Mouse (Mus musculus): ENCODE measurements at regions not wholly inside any gene's neighbourhood (a gene's known extent, or its start where the extent isn't known, plus 50 kb on each side); places are given as distances from the start of the nearest gene placed in this dataset.
"Not testable (repeated sequence)": the region's sequence is repeated elsewhere in the genome, so short reads cannot be mapped to it uniquely, and the experiment has no call there.

- no peak for DNase-seq (ENCODE audit: low spot score)
These were observed 385.3 kb upstream of the Tnc start for GRCm38 (mm10) chr4:64432097-64432496.

DNA sequence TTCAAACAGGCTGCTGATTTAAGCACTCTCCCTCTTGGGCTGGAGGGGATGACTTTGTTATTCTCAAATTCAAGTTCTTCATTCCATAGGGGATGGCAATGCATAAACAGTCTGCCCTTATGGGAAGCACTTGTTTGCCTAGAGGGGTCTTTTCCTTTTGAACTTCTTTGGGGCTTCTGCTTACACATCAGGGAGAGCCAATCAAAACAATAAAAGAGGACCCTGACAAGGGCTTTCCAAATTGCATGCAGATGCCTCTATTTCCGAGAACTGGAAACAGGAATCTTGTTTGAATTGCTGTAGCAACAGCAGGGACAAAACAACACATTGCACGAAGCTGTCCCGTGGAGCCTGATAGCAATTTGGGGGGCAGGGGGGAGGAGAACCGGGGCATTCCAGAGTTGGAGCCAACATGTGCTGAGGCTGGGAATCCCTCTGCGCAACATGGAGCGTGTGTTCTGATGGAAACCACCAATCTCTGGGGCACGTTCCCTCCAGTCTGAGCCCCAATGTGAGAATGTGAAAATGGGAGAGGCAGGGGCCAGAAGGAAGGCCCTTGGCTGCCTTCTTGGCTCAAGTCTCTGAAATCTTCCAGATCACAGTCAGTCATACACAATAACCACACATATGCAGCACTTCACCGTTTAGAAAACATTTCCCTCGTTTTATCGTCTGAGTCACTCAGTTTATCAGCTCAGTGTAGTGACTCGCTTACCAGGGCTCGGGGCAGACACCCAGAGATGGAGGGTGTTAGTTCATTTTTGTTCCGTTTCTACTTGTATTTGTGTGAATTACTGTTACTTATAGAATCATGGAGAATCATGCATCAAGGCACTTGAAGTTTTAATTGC lies 391.2 kb upstream of the Tnc start:
- DNase-seq (ENCODE audit: low spot score): no peak

GRCm38 (mm10) chr4:64451442-64451841 lies 404.6 kb upstream of the Tnc start:
- DNase-seq (ENCODE audit: low spot score): no peak

DNA sequence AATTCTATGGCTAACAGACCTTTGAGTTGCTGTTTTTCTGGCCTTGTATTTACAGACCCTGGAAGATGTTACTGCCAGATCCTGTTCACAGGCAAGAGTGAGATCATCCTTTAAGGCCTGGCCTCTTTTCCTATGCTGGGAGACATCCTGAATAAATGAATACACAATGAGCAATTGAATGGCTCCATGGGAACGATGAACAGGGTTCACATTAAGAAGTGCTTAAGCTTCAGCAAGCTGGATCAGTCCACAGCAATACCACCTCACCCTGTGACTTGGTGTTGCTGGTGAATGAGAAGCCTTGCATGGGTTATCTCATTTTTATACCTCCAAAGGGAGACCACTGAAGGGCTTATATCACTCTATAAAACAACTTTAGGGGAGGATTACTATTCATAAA lies 405.1 kb upstream of the Tnc start:
- no peak for DNase-seq (ENCODE audit: low spot score)

- no peak for DNase-seq (ENCODE audit: low spot score)
These were observed 445.6 kb upstream of the Tnc start for GRCm38 (mm10) chr4:64492260-64492962.

DNA sequence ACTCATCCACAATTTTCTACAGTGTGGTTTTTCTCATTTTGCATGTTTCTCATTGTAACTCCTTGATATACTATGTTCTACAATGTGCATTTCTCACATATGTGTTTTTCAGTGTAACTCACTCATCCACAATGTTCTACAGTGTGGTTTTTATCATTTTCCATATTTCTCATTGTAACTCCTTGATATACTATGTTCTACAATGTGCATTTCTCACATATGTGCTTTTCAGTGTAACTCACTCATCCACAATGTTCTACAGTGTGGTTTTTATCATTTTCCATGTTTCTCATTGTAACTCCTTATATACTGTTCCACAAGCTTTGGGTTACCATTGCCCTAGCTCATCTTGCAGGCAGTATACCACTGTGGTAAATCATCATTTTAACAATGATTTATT lies 450.9 kb upstream of the Tnc start:
- not testable (repeated sequence) for DNase-seq (ENCODE audit: low spot score)

- DNase-seq (ENCODE audit: low spot score): no peak
These were observed 454.0 kb upstream of the Tnc start for GRCm38 (mm10) chr4:64500635-64501395.

GRCm38 (mm10) chr4:64521883-64522282 lies 475.1 kb upstream of the Tnc start:
- DNase-seq (ENCODE audit: low spot score): no peak

DNA sequence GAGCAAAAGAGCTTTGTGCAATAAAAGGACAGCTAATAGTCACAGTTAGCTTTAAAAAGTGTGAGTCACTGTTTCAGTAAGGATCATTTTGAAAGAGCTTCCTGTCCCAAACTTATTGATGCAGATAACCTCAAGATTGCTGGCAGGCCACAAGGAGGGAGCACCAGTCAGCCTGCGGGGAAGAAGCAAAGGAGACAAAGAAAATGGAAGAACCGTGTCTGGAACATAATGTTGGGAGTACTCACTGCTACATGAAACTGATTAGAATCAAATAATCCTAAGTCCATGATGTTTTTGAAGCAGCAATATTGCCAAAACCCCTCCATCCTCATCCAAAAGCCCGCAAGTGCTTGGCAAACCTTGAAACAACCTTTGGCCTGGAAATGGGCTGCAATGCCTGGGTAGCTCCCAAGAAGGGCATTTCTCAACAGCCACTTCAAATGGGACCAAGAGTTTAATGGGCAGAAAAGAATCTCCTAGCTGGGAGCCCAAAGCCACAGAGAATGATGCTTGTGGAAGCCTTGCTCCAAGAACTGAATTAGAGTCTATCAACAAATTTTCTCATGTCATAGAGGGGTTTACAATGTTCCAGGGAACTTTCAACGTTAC lies 481.0 kb upstream of the Tnc start:
- DNase-seq (ENCODE audit: low spot score): no peak

DNA sequence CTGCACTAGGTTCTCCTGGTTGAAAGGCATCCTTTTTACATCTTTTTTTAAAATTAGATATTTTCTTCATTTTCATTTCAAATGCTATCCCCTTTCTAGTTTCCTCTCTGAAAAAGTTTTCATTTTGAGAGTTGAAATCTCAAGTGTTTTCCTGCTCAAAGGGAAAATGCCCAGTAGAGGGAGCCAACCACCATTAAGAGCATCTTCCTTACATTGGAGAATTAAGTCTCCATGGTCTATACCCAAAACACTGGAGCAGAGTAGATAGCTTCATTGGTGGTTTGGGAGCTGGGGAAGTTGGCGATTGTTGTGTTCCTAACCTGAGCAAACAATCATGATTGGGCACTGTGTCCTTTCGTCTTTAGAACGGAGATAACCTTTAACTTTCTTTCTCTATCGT lies 483.8 kb upstream of the Tnc start:
- no peak for DNase-seq (ENCODE audit: low spot score)

DNA sequence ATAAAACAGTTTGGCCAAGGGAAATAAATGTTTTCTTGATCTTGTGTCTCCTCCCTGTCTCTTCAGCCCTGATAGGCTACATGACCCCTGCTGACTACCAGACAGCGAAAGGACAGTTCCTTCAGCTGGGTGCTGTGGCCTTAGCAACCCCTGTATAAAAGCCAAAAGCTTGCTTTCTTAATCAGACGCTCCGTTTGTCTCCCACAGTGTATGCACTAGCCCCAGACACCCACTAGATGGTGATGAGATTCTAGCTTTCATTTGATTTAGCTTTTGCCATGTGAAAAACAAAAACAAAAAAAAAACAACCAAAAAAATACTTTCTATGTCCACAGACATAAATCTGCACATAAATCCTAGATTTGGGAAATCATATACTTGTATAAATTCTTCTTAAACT lies 486.2 kb upstream of the Tnc start:
- no peak for DNase-seq (ENCODE audit: low spot score)

GRCm38 (mm10) chr4:64535554-64536253 lies 488.9 kb upstream of the Tnc start:
- DNase-seq (ENCODE audit: low spot score): no peak

GRCm38 (mm10) chr4:64538009-64538408 lies 491.2 kb upstream of the Tnc start:
- no peak for DNase-seq (ENCODE audit: low spot score)

DNA sequence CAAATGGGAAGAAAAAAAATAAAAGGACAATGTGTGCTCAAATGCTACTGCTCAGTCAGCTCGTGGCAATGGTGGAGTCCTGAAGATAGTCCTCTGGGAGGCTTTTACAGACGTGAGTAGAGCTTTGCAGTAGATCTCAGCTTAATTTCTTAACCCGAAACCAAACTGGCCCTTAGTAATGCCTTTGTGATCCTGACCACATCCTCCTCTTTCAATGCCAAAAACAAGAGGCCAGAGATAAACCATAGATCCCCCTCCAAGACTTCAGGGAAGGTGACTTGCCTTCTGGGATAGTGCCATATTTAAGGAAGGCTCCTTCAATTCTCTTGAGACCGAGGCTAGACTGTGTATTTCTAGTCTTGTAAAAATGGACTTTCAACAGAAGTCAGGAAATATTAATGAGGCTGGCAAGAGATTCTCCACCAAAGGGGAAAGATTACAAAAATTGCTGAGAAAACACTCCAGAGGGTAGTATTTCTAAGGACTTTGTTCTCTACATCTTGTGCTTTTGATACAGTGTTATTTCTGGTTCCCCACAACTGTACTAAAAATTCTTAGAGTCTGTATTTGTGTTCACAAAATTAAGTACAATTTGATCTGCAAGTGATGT lies 497.9 kb upstream of the Tnc start:
- no peak for DNase-seq (ENCODE audit: low spot score)

DNA sequence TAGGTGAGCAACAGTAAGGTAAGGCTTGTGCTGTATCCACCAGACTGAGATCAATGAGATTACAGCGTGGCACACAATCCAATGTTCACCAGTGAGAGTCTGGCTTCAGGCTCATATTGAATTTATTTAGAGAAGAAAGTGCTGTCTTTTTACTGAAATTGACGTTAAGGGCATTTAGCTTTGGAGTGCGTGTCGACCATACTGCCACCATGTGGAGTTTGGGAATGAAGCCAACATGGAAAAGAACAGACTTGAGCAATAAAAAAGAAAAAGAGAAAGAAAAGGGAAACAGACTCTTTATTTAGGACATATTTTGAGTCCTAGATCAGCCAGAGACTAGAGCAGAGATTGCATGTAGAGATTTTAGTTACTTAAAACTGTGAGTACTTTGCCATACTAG lies 499.6 kb upstream of the Tnc start:
- DNase-seq (ENCODE audit: low spot score): no peak

DNA sequence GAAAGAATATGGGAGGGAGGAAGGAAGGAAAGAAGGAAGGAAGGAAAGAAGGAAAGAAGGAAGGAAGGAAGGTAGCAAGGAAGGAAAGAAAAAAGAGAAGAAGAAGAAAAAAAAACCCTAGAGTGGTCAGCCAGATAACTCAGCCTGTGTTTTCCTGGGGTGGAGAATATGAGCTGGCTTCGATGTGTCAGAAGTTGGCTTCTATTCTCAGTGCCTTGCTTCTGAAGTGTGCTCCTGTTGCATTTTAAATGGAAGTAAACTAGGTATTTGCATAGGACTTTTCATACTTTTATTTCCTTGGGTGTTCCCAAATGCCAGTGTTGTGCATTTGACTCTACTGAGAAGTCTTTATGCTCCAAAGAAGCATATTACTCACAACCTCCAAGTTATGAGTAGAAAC lies 515.7 kb upstream of the Tnc start:
- DNase-seq (ENCODE audit: low spot score): no peak

DNA sequence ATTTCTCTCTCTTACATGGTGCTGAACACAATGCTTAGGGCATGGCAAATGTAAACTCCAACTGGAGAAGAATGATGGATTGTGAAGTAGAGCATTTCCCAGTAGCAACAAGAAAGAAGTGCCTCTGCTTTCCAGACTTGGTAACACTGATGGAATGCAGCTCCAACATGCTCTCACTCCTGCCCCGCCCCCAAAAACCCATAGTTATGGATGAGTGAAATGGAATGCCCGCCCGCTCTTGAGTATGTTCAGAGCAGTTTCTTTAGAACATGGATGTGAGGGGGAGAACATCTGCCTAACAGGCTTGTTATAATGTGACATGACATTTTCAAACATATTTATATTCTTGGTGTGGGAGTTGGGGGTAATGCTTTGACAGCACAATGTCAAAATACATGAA lies 517.2 kb upstream of the Tnc start:
- DNase-seq (ENCODE audit: low spot score): no peak

- no peak for DNase-seq (ENCODE audit: low spot score)
These were observed 523.9 kb upstream of the Tnc start for GRCm38 (mm10) chr4:64570666-64571065.

DNA sequence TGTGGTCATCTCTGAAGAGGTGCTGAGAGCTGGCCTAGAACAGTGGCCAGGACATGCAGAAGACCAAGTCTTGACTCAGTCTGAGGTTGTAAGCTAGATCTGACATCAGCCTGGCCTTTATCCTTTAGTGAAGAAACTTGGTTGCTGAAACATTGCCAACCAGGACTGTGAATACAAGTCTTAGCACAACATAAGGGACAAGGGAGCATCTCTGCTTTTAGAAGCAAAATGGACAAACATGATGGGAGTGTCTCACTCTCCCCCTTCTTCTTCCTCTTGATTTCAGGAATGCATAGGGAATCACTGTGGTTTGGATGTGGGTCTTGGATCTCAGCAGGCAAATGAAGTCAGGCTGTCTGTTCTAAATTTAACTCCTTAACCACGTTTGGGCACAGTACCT lies 529.1 kb upstream of the Tnc start:
- no peak for DNase-seq (ENCODE audit: low spot score)

- DNase-seq (ENCODE audit: low spot score): peak; percentile 7
These were observed 528.9 kb upstream of the Pappa start for GRCm38 (mm10) chr4:64595014-64595599.

DNA sequence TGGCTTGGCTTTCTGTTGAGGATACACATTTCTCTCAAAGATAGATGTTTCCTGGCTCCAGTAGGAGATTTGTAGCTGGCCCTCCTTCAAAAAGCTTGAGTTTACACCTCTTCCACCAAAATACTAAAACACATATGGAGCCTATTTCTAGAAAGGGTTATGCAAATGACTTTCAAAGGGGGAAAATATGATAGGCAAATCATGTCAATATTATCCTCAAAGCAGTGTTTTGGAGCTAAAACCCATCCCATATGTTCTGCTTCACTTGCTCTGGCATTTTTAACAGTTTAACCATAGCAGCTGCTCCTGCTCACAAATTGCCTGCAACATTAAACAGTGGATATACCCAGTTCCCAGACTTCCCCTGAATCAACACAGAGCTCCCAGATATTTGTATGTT lies 525.5 kb upstream of the Pappa start:
- no peak for DNase-seq (ENCODE audit: low spot score)

Data from ovary, postnatal 10 days (tissue).